Mouse (Mus musculus): Measurements from ENCODE around the gene Zbtb3. TPM values are rescaled to one million over a fixed set of nuclear protein-coding genes. Genes with fewer than 3 reads are reported as not detected.

Zbtb3 gene
- total and polyA plus RNA-seq, 3 experiments: 1.7 to 2.7 (median 1.8) TPM

DNA sequence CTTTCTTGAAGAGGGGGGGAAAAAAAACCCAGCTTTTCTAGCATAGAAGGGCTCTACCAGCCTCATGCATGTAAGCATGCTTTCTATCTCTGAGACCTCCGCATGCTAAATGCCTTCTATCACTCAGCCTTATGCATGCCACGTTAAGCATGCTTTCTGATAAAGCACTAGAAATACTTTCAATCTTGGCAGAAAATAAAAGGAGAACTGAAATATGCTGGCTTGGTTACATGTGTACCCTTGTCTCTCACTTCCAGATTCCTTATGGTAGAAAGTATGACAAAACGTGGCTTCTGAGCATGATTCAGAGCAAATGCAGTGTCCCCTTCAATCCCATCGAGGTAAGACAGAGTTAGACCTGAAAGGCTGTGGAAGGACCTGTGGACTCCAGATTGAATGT lies 39.1 kb upstream of the Zbtb3 start:
- ATAC-seq (ENCODE audit: extremely low read depth, insufficient number of reproducible peaks, low FRiP score, poor library complexity, severe bottlenecking): no peak
- Histone ChIP-seq H3K4me1 (ENCODE audit: insufficient read depth, low read depth, low read length) (peaks cover 24% of the 10 kb centered on the region), H3K9me3 (replicated peaks) (peaks cover 16% of the 10 kb centered on the region), H3K27me3 (ENCODE audit: insufficient read depth, low read length) (no peaks in the 10 kb centered on the region), H3K4me3 (ENCODE audit: low read depth, low read length) (no peak overlapping the region), H3K36me3 (replicated peaks) (peaks cover 77% of the 10 kb centered on the region)
- no peak for DNase-seq (ENCODE audit: low spot score)
- no peak for TF ChIP-seq CTCF (IDR thresholded peaks at IDR 0.05; ENCODE audit: low read depth, low read length)
- TF ChIP-seq POLR2AphosphoS5 (IDR thresholded peaks at IDR 0.05; ENCODE audit: insufficient replicate concordance, low read depth, low read length): no peak
- no peak for TF ChIP-seq TAL1 (conservative IDR thresholded peaks at IDR 0.05; ENCODE audit: low read depth, low read length)
- no peak for TF ChIP-seq GATA1 (IDR thresholded peaks at IDR 0.05; ENCODE audit: borderline replicate concordance, low read length)
- no peak for TF ChIP-seq GATA2 (IDR thresholded peaks at IDR 0.05; ENCODE audit: borderline replicate concordance, low read depth, low read length)

DNA sequence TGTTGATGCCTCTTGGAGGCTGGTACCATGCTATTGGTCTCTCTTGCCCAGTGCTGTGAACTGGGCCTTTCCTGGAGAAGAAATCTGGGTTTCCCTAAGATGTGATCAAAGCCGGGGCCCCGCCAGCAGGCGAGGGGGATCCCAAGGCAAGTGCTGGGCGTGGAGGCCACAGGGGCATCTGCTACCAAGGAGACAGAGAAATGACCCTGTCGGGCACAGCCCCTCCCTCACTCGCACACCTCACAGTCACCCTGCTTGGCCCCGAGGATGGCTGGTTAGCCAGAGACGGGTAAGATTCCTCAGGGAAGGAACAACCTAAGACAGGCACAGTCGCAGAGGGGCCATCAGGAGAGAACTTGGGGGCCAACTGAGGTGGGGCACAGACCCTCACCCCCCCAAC lies 36.8 kb upstream of the Zbtb3 start:
- Histone ChIP-seq H3K9me3 (replicated peaks) (peaks cover 16% of the 10 kb centered on the region), H3K4me3 (ENCODE audit: low read depth, low read length) (peak overlapping the region; percentile 27; the same call in 1 of the 2 replicates), H3K36me3 (replicated peaks) (peaks cover 97% of the 10 kb centered on the region), H3K4me1 (ENCODE audit: insufficient read depth, low read depth, low read length) (peaks cover 12% of the 10 kb centered on the region), H3K27me3 (ENCODE audit: insufficient read depth, low read length) (no peaks in the 10 kb centered on the region)
- TF ChIP-seq GATA2 (IDR thresholded peaks at IDR 0.05; ENCODE audit: borderline replicate concordance, low read depth, low read length): no peak
- TF ChIP-seq CTCF (IDR thresholded peaks at IDR 0.05; ENCODE audit: low read depth, low read length): no peak
- TF ChIP-seq POLR2AphosphoS5 (IDR thresholded peaks at IDR 0.05; ENCODE audit: insufficient replicate concordance, low read depth, low read length): no peak
- no peak for TF ChIP-seq TAL1 (conservative IDR thresholded peaks at IDR 0.05; ENCODE audit: low read depth, low read length)
- no peak for TF ChIP-seq GATA1 (IDR thresholded peaks at IDR 0.05; ENCODE audit: borderline replicate concordance, low read length)
- ATAC-seq (ENCODE audit: extremely low read depth, insufficient number of reproducible peaks, low FRiP score, poor library complexity, severe bottlenecking): no peak
- DNase-seq (ENCODE audit: low spot score): no peak

- DNase-seq (ENCODE audit: low spot score): no peak
- TF ChIP-seq CTCF (IDR thresholded peaks at IDR 0.05; ENCODE audit: low read depth, low read length) (no peak), GATA1 (IDR thresholded peaks at IDR 0.05; ENCODE audit: borderline replicate concordance, low read length) (no peak), GATA2 (IDR thresholded peaks at IDR 0.05; ENCODE audit: borderline replicate concordance, low read depth, low read length) (no peak), POLR2AphosphoS5 (IDR thresholded peaks at IDR 0.05; ENCODE audit: insufficient replicate concordance, low read depth, low read length) (no peak), TAL1 (conservative IDR thresholded peaks at IDR 0.05; ENCODE audit: low read depth, low read length) (no peak)
- no peak for ATAC-seq (ENCODE audit: extremely low read depth, insufficient number of reproducible peaks, low FRiP score, poor library complexity, severe bottlenecking)
- Histone ChIP-seq H3K36me3 (replicated peaks) (peaks cover 81% of the 10 kb centered on the region), H3K9me3 (replicated peaks) (peaks cover 2% of the 10 kb centered on the region), H3K27me3 (ENCODE audit: insufficient read depth, low read length) (no peaks in the 10 kb centered on the region), H3K4me3 (ENCODE audit: low read depth, low read length) (peak within 1 kb of the TSS; percentile 10; the same call in 1 of the 2 replicates), H3K4me1 (ENCODE audit: insufficient read depth, low read depth, low read length) (peaks cover 39% of the 10 kb centered on the region)
Observed at GRCm38 (mm10) chr19:8770567-8771270, 31.6 kb upstream of the Zbtb3 start, which contains the start of gene Tmem223. Gene Tmem223 (plus strand): TSS chr19:8770996.

GRCm38 (mm10) chr19:8772996-8773395 lies 29.4 kb upstream of the Zbtb3 start:
- DNase-seq (ENCODE audit: low spot score) (peak; percentile 43), ATAC-seq (ENCODE audit: extremely low read depth, insufficient number of reproducible peaks, low FRiP score, poor library complexity, severe bottlenecking) (peak; percentile 48; the same call in 1 of the 2 replicates)
- H3K4me1 ChIP-seq (ENCODE audit: insufficient read depth, low read depth, low read length): peaks cover 51% of the 10 kb centered on the region
- TF ChIP-seq GATA2 (IDR thresholded peaks at IDR 0.05; ENCODE audit: borderline replicate concordance, low read depth, low read length) (no peak), TAL1 (conservative IDR thresholded peaks at IDR 0.05; ENCODE audit: low read depth, low read length) (peak; percentile 66; the same call in 1 of the 2 replicates)
- no peaks in the 10 kb centered on the region for H3K27me3 ChIP-seq (ENCODE audit: insufficient read depth, low read length)
- H3K36me3 ChIP-seq (replicated peaks): peaks cover 70% of the 10 kb centered on the region
- no peaks in the 10 kb centered on the region for H3K9me3 ChIP-seq (replicated peaks)
- peak overlapping the region; percentile 85; the same call in 1 of the 2 replicates for H3K4me3 ChIP-seq (ENCODE audit: low read depth, low read length)

DNA sequence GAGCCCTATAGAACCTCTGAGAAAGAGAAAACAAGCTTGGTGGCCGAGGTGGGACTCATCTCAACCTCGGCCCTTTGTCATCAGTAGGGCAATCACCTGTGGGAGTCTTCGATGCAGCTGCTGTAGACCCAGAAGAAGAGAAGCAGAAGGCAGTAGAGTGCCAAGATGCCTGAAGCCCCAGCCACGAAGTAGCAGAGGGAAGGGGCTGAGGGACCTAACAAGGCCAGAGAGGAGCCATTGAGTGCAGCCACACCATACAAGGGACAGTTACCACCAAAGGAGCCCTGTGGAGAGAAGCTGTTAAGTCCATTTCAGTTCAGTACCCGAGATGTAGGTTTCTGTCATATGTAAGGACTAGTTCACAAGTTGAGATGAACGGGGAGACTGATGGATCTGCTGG lies 28.9 kb upstream of the Zbtb3 start:
- no peak for TF ChIP-seq POLR2AphosphoS5 (IDR thresholded peaks at IDR 0.05; ENCODE audit: insufficient replicate concordance, low read depth, low read length)
- no peak for TF ChIP-seq GATA2 (IDR thresholded peaks at IDR 0.05; ENCODE audit: borderline replicate concordance, low read depth, low read length)
- no peak for TF ChIP-seq CTCF (IDR thresholded peaks at IDR 0.05; ENCODE audit: low read depth, low read length)
- TF ChIP-seq GATA1 (IDR thresholded peaks at IDR 0.05; ENCODE audit: borderline replicate concordance, low read length): no peak
- no peak for TF ChIP-seq TAL1 (conservative IDR thresholded peaks at IDR 0.05; ENCODE audit: low read depth, low read length)
- Histone ChIP-seq H3K9me3 (replicated peaks) (no peaks in the 10 kb centered on the region), H3K4me3 (ENCODE audit: low read depth, low read length) (peak overlapping the region; percentile 85), H3K27me3 (ENCODE audit: insufficient read depth, low read length) (no peaks in the 10 kb centered on the region), H3K4me1 (ENCODE audit: insufficient read depth, low read depth, low read length) (peaks cover 51% of the 10 kb centered on the region), H3K36me3 (replicated peaks) (peaks cover 70% of the 10 kb centered on the region)
- DNase-seq (ENCODE audit: low spot score) (no peak), ATAC-seq (ENCODE audit: extremely low read depth, insufficient number of reproducible peaks, low FRiP score, poor library complexity, severe bottlenecking) (no peak)

DNA sequence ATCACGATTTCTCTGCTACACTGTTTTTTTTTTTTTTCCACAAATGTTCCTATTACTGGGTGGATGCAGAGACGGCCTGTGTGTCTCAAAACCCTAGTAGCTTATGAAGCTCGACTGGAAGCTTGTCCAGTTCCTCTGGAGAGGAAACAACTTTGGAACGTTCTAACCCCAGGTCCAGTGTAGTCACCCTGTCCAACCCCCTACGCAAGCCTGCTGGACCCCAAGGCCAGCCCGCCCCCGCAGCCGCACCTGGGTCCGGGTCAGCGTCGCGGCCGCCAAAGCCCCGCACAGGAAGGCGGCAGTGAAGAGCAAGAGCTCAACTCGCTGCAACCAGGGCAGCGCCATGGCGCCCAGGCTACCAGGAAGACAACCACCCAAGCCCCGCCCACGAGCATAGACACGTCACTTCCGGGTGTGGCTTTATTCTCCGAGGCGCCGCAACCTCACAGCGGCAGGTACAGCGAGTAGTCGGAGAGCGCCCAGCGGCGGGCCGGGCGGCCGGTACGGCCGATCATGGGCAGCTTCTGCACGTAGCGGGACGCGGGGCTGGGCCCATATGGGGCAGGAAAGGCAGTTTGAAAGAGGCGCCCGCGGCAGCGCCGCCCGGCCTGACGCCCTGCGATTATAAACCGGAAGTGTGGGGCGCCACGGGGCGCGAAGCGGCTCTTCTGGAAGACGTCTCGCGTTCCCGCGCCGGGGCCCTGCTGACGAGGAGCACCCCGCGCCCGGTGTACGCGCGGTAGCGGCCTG lies 28.1 kb upstream of the Zbtb3 start, which contains the start of gene Tmem179b:
Tmem179b (minus strand) TSS at position 382 of the 750 bp plus-strand sequence.
- Histone ChIP-seq H3K27me3 (ENCODE audit: insufficient read depth, low read length) (no peaks in the 10 kb centered on the region), H3K4me1 (ENCODE audit: insufficient read depth, low read depth, low read length) (peaks cover 51% of the 10 kb centered on the region), H3K4me3 (ENCODE audit: low read depth, low read length) (peak within 1 kb of the TSS; percentile 85), H3K9me3 (replicated peaks) (no peaks in the 10 kb centered on the region), H3K36me3 (replicated peaks) (peaks cover 68% of the 10 kb centered on the region)
- peak; percentile 91 for DNase-seq (ENCODE audit: low spot score)
- TF ChIP-seq CTCF (IDR thresholded peaks at IDR 0.05; ENCODE audit: low read depth, low read length) (no peak), GATA1 (IDR thresholded peaks at IDR 0.05; ENCODE audit: borderline replicate concordance, low read length) (no peak), POLR2AphosphoS5 (IDR thresholded peaks at IDR 0.05; ENCODE audit: insufficient replicate concordance, low read depth, low read length) (0 out of 2 replicates have a peak, but pooled peaks have one; percentile 64)
- peak; percentile 85 for ATAC-seq (ENCODE audit: extremely low read depth, insufficient number of reproducible peaks, low FRiP score, poor library complexity, severe bottlenecking)

All from G1E (cell line).